Mouse (Mus musculus): Measurements from ENCODE around the gene Opcml.
A peak's percentile ranks its signal among the peaks of the same experiment; 100 is the strongest.

Opcml gene

DNA sequence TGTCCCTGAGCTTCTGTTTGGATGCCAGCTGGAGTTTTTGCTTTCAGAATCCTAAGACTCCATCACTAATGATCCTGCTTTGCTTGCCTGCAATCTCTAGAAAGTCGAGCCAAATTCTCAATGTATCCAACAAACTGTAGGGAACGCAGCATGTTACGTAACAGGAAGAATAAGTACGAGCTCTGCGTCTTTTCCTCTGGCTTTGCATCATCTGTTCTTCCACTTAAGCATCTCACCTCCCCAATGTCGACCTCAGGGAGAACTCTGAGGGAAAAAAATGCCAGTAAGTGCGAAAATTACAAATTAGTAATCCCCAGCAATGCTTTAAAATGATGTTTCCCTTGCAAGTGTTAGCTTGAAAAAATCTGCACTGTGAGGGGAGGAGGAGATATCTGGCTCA lies 222.1 kb downstream of the Opcml start:
- peak; percentile 19 for DNase-seq

DNA sequence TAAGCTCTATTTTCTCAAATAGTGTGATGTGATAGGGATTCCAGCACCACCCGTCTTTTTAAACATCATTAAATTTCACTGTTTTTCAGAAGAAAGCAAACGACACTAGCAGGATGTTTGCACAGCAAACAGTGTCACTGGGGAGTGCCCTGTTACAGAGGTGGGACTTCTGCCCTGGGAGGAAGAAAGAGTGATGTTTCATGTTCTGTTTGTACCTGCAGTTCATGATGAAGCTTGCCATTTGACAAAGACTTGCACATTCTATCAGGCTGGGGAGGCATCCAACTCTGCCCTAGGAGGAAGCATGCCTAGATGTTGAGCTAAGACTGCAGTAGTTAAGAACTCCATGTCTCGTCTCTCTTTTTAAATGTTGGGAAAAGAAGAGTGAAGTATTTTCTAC lies 222.6 kb downstream of the Opcml start:
- peak; percentile 43 for DNase-seq

DNA sequence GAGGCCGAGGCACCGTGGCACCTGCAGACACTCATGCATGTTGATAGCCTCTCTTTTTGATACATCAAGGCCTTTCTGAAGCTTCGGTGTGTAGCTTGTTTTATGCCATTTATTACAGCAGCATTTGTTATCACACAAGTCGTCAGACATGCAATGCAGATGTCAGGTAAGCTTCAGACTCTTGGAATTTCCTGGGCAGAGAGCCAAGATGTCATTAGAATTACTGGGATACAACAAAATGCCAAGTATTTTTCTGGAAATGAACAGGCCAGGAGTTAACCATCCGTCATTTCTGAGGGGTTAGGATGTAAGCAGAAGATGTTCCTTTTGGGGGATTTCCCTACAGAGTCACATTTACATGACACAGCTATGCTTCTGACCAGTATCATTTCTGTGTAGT lies 237.6 kb downstream of the Opcml start:
- DNase-seq, result peak; percentile 24

DNA sequence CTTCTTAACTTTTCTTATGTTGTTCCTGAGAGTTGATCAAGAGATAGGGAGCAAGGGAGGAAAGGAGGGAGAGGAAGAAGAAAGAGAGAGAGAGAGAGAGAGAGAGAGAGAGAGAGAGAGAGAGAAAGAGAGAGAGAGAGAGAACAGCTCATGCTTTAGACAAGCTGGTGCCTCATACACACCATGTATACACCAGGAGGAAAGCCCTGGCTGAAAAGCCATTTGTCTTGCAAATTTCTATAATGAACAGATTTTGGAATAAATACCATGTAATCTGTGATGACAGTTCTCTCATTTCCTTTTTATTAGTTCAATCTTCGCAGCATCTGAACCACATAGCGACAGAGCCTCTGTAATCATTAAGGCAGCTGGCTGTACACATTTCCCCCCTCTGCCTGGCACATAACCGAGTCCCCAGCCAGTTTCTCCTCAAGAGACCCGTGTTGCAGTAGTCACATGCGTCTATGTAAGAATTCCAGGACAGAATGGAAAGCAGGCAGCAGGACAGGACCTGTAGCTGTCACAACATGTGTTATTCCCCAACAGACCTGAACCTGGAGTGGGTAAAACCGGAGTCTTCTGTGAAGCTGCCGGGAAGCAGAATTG lies 238.3 kb downstream of the Opcml start:
- peak; percentile 33 for DNase-seq

DNA sequence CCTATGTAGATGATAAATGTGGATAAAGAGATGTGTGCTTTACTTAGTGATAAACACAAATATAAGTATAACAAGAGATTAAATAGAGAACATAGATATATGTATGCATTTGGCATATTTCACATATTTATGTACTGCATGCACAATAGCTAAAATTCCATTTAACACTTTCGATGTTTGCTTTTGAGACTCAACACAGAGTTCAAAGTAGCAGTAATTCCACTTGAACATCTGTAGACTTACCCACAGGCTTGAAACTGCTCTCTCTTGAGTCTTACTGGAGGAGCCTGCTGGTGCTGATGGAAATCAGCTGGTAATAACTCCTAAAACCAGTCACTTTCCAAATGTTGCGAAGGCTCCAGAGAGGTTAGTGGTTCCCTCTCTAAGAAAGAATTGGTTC lies 258.6 kb downstream of the Opcml start:
- DNase-seq, result no peak

DNA sequence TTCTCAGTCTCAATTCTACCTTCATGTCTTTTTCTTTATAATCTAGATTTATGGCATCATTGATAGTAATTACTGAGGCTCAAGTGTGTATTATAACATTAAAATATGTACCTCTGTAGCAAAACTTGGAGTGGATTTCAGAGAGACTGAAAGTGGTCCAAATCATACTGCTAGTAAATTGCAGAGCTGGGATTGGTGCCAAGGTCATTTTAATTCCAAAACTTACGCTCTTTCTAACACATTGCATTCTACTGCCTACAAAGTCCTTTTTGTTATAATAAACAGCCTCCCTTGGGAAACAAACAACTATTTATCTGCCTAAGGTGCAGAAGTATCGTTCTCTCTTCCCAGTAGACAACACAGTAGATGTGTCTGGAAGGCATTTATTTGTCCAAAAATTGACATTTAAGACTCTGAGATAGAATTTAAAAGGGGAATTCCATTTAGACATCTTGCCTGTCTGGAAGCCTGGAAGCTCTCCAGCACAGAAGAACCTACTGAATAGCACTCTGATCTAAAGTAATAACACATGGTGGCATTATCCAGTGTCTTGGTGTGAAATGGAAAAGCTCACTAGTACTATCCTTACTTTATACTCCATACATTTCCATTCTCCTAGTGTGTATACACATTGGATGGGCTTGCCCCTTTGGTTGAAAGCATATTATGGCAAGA lies 266.7 kb downstream of the Opcml start:
- no peak for DNase-seq

DNA sequence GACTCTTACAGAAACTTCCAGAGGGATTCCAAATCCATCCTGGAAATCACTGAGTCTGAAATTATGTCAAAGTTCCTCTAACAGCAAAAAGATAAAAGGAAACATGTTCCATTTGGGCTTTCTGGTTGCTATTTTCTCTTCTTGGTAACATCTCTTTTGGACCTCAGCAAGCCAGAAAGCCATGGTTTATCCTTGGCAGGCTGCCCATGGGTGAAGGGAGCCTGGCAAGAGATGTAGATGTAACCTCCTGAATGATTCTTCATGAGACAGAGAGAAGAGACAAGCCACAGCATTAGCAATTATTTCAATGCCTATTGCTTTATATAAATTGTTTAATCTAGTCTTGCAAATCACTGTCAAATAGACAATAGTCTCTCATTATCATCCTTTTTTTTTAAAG lies 274.6 kb downstream of the Opcml start:
- DNase-seq, result no peak

DNA sequence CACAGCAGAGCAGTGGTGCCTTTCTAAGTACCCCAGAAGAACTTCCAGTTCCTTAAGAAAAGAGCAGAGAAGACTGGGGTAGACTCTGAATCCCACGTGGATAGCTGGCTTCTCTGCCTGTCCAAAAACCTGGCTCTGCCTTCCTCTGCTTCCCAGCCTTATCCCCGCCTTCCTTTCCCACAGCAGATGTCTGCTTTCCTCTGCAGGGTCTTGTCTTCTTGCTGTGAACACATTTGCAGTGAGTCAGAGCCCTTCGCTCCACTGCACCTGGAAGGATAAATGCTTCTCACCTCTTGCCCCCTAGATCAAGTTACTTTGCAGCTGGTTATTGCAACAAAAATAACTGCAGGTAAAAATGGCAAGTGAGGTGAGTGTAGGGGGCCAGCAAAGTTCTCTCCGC lies 290.1 kb downstream of the Opcml start:
- no peak for DNase-seq

DNA sequence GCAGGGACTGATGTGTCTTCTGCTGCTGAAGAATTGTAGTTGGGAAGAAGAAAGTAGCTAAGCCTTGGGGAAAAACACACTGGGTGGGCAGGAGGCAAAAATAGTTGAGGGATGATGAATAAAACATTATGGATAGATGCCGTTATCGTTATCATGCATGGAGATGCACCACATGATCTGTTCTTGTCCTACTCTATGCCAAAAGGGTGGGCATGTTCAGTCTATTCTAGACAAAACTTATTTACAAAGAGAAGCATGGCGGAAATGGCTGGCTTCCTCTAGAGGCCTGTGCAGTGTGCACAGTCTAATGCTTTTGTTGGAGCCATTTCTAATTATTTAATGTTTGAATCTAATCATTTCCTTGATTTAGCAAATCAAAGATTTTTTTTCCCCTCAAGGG lies 293.2 kb downstream of the Opcml start:
- DNase-seq, result no peak

DNA sequence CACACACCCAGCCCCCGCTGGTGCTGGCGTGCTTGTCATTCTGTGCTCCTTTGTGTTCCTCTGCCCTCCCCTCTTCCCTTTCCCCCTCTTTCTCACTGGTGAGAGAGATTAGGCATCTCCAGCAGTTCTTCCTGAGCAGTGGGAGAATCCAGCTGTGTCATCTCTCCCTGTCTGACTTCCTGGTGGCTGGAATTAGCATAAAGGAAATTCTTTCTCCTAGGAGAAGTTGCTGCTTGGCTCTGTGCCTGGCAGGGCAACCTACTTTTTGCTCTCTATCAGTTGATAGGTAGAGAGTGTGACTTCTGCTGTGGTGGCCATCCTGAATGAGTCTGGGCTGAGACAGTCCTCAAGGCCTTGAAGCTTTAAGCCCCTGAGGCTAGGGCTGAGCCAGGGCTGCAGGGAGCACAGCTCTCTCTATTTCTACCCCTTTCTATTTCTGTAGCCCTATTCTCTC lies 293.7 kb downstream of the Opcml start:
- no peak for DNase-seq

DNA sequence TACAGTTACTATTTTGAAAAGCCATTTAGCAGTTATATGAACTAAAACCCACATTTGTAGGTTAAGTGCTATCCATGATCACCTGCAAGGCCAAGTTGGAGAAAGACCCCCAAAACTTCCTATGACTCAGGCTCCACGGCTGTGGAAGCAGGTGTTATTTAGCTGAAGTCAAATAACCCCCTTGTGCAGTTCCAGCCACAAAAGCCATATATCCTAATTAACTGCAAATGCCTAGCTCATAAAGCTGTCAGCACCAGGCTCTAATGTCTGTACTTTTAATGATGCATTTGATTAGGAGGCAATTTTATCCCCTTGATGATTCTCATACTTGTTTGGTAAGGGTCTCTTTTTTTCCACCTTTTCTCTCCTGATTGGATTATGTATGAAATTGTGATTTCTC lies 300.8 kb downstream of the Opcml start:
- DNase-seq, result no peak

DNA sequence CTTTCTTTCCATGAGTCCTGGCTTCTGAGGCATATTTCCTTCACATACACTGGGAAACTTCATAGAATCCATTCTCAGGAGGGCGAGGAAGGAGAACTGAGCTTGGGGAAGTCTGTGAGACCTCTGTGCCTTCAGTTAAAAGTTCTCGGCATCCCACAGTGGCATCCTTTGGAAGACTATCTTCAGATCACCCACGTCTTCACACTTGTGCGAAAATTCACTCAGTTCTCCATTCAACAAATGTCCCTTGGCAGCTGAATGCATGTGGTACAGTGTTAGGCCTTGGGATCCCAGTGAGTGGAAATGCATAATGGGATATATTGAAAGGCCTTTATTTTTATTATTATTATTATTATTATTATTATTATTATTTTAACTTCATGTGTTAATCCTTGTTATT lies 304.1 kb downstream of the Opcml start:
- DNase-seq, result no peak

DNA sequence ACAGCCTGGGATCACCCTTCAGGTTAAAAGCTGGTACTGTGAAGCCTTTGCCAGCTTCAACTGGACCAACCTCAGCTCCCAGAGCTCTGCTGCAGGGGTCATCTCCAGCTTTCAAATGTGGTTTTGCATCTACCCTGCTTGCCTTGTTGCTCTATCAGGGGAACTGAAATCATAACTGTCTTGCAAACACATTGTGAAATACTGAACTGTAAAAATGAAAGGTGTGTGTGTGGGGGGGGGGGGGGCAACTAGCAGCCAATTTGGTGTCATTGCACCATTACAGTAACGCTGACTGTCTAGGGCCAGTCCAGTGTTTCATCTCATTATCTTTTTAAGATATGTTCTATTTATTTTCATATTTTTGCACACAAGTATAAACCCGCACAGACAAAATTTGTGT lies 305.6 kb downstream of the Opcml start:
- no peak for DNase-seq

DNA sequence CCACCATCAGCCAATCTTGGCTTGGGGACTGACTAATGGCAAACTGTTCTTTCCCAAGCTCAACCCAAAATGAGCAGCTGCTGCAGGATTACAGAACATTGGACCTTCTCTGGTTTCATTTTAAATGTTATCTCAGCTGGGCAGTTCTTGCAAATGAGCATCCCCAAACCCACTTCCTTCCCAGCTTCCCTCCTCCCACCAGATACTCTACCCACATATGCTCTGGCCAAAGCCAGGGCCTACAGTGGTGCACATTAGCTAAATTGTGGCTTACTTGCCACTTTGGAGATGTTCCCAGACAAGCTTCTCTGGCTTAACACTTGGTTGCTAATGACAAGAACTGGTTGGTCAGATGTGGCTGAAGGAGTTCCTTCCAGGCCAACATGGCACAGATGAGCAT lies 311.4 kb downstream of the Opcml start:
- no peak for DNase-seq

DNA sequence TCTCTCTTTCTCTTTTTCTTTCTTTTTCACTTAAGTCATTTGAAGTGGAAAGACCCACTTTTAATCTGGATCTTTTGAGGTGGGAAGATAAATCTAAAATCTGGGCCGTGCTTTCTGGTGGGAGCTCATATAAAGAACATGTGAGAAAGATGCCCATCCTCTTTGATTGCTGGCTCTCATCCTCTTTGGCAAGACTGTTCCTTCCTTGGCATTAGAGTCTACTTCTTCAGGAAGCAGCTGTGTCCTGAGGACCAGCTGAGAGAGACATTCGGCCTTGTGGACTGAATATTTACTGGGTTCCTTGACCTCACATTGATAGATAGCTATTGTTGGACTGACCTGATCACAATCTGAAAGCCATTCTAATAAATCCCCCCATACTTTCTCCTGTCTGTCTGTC lies 331.3 kb downstream of the Opcml start:
- DNase-seq, result no peak

DNA sequence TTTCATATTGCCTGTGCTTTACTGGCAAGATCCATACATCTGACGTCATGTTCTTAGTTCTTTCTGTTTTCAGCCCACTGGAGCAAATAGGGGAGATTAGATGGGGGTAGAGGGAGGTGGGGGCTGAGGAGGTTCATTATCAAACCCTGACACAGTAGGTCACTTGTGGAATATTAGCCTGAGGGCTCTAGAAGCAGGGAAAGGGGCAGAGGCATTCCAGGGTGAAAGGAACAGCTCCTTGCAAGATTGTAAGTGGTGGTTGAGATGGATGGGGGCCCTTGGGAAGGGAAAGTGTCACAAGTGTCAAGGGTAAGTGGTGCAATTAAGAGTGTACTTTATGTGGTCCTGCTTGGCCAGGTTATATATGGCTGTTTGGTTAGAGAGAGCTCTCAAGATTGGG lies 338.2 kb downstream of the Opcml start:
- peak; percentile 69 for DNase-seq

DNA sequence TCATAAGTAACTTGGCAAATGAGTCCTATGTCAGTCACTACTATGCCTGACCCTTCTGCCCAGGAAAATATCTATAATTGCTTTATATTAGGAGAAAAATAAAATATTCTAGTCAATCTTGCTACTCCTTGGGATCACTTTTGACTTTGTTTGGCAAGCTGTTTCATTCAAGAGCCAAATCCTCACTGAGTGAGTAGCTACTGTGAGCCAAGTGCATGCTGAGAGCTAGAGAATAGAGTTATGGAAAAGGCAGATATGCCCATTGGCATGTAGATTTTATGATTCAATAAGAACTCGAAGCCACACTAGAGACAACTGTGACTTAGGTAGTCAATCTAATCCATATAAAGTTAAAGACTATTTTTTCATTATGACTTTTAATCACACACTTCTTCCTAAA lies 340.9 kb downstream of the Opcml start:
- no peak for DNase-seq

DNA sequence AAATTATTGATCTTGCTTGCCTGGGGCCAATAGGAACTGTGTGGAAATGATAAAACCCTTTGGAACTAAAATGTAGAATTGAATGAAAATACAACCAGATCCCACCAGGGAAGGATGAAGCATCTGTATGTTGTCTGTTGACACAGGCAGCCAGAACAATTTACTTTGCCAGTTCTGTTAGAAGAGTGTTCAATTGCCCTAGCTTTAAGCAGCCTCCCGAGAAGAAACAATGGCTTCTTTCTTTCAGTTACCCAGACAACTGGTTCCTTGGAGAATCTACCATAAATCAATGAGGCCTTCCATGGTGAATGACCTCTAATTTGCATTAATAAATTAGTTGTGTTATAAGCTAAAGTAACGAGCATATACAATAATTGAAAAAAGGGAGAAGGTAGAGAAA lies 346.0 kb downstream of the Opcml start:
- DNase-seq, result no peak

DNA sequence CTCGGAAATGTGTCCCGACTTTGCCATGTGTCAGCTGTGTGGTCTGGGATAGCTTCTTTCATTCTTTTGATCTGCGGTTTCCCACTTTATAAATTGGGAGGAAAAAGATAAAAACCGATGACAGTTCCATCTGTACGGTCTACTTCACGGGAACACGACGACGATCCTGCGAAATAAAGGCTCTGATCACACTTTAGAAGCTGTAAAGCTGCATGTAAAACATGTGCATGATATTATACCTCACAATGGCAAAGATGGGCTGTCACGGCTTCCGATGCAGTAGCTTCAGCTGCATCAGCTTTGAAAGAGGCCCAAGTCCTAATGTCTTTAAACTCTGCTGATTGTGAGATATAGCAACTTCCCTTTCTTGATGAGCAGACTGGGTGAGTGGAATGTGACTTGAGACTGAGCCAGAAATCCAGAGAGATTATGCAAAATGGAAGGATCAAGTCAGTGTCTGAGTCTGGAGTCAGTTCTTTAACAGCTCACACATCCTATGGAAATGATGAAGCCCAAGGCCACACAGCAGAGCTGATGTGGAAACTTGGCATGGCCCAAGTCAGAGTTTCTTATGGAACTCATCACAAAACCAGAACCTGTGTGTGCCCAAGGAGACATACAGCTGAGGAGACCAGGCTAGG lies 349.5 kb downstream of the Opcml start:
- DNase-seq, result no peak

DNA sequence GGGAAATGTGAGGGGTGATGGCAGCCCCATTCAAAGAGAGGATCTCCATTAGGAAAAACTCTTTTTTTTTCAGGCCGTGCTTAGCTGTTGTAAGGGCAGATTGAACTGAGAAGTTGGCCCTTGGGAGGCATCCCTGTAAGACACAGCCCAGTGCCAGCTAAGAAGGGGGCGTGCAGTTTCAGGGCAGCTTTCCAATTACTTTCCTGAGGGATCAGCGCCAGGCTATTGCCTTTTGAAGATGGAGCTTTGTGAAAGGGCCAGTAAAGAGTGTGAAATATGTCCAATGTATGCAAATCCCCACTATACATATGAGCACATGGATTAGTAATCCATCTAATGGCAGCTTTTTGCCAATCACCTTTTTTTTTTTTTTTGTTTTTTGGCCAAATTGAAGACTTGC lies 358.9 kb downstream of the Opcml start:
- DNase-seq, result no peak

DNA sequence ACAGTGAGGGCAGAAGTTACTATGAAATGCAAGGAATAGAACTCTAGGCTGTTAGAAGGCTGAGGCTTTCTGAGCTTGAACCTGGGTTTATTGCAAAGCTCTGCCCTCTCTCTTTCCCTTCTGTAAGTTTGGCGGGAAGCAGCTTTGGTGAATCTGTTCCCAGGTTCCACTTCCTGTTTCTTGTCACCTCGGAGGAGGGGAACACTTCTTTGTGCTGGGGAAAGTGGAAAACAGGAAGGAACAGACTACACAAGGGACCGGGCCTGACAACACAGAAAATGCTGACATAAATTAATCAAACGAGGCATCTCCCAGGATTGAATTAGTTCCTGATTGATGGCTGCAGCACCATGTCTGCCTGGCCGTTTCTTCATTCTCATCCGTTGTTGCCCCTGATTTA lies 363.2 kb downstream of the Opcml start:
- DNase-seq, result no peak

DNA sequence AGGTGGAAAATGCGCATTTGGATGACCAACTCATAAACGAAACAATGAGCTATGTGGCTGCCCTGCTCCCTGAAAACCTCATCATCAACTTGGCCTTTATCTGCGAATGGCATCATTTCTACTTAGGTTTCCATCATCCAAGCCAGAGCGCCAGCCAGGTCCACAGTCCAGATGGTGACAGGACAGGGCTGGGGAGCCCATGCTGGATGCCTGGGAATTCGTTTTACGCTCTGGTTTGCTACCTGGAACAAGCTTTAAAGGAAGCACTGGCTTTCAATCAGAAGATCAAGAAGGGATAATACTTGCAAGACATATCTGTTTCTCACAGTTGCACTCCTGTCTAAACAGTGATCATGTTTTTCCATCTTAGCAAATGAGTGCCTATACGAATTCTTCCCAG lies 366.5 kb downstream of the Opcml start:
- DNase-seq, result peak; percentile 59

DNA sequence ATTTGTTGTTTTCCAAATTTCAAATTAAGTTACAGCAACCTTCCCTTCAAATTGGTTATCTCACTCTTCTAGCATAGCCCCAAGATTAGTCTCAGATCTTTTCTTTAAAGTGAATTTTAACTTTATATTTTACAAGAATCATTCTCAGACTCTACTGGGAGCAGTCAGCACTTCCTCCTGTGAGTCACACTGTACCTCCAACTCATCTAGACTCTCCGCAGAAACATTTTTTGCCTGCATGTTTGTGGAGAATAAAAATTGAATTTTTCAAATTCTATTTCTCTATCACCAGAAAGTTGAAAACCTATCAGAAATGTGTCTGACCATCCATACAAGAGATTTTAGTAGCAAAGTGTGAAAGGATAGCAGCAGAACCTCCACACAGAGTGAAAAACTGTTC lies 370.4 kb downstream of the Opcml start:
- DNase-seq, result no peak

DNA sequence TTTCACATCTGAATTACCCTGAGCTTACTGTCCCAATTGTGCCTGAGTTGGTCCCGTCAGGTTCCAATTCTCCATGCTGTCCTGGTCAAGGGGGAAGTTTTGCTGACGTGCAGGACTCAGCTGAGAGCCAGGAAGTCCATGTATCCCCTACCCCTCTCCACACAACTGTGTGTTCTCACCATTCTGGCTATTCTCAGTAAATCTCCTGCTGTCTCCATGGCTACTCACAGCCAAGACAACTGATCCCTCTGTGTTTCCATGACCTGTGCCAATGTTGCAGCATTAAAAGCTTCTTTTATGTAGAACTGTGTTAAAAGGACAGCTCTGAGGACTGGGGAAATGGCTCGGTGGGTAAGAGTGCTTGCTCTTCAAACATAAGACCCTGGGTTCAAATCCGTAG lies 373.4 kb downstream of the Opcml start:
- DNase-seq, result peak; percentile 71

DNA sequence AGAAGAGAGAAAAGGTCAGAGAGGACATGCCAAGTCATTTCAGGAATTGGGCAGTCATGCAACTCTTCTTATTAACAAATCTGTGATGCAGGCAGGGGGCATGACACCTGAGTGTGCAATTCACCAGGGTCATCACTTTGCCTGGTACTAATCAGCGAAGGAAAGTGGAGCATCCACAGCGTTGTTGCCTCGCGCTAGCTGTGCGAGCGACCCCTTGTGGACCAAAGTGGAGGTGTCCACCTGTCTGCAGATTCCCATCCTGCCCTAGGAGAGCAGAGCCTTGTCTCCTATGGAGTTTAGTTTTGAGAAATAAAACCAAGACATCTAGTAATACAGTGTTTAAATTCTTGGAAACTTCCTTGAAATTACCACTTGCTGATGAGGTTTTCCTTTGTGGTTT lies 381.3 kb downstream of the Opcml start:
- DNase-seq, result no peak

All from heart, adult 11 months (tissue).